Comparison of ENCODE assay signal across 8 mouse cellular contexts in the genomic region with DNA sequence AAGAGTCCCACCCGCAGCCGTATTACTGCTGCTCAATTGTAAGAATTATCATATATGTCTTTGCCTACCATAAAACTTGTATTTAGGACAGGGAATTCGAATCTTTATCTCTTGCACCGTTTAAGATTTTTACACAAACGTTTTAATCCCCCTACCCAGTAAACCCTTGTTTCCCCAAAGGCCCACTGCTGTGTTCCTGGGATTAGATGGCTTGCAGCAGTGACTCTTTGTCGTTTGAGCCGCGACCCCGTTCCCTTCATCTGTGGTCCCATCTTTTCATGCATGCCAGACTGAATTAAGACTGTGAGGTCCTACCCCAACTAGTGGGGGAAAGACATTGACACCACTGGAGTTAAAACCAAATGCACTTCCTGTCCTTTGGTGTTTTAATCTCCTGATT. TPM values are rescaled to one million over a fixed set of nuclear protein-coding genes. Genes with fewer than 3 reads are reported as not detected.
DNase-seq lines count a peak whose midpoint lies in the region; ATAC-seq lines count a peak whose summit lies in the region.

No protein-coding gene starts in this region.

- 2% methylated on average over 9 of the region's 9 CpGs for WGBS in lung, embryonic 16.5 days
- whole genome bisulfite sequencing in forebrain, embryonic 10.5 days, result under 1% methylated on average over 9 of the region's 9 CpGs
- 2% methylated on average over 9 of the region's 9 CpGs for WGBS in limb, embryonic 13.5 days

- peak overlapping the region; percentile 82 for H3K4me2 ChIP-seq in lung, embryonic 16.5 days (ENCODE audit: low read depth, low read length)
- peak overlapping the region; percentile 71 for H3K4me2 ChIP-seq in limb, embryonic 13.5 days (replicated peaks)

- peaks cover 20% of the 10 kb centered on the region for H3K36me3 ChIP-seq in lung, embryonic 16.5 days (ENCODE audit: control insufficient read depth, insufficient read depth, low read length)
- peaks cover 32% of the 10 kb centered on the region for H3K36me3 ChIP-seq in forebrain, embryonic 10.5 days (replicated peaks)
- peaks cover 32% of the 10 kb centered on the region for H3K36me3 ChIP-seq in limb, embryonic 13.5 days

- peaks cover 18% of the 10 kb centered on the region for H3K4me1 ChIP-seq in lung, embryonic 16.5 days (replicated peaks; ENCODE audit: control insufficient read depth, insufficient read depth, low read length)
- peaks cover 40% of the 10 kb centered on the region for H3K4me1 ChIP-seq in forebrain, embryonic 10.5 days
- H3K4me1 ChIP-seq in limb, embryonic 13.5 days, result peaks cover 30% of the 10 kb centered on the region

- H3K9me3 ChIP-seq in lung, embryonic 16.5 days (ENCODE audit: control insufficient read depth, low read length), result no peaks in the 10 kb centered on the region
- no peaks in the 10 kb centered on the region for H3K9me3 ChIP-seq in forebrain, embryonic 10.5 days
- H3K9me3 ChIP-seq in limb, embryonic 13.5 days, result no peaks in the 10 kb centered on the region

- ATAC-seq in lung, embryonic 16.5 days (ENCODE audit: low read depth), result no peak
- no peak for ATAC-seq in limb, embryonic 13.5 days (ENCODE audit: low FRiP score, low read depth)
- ATAC-seq in inflammation-experienced regulatory T-cells, adult 6 months, result no peak

- DNase-seq in lung, adult 18-20 months, result no peak
- DNase-seq in forebrain, embryonic 10.5 days (ENCODE audit: extremely low spot score, low spot score), result peak; percentile 36
- DNase-seq in retina, postnatal 1 day, result peak; percentile 32
- no peak for DNase-seq in layer of hippocampus, adult 11-12 months (ENCODE audit: low spot score)
- DNase-seq in right cerebral cortex, postnatal 36 days (ENCODE audit: low spot score in 2 of 2), result no peak

- H3K27me3 ChIP-seq in lung, embryonic 16.5 days (ENCODE audit: control insufficient read depth, insufficient read depth, low read depth, low read length), result no peaks in the 10 kb centered on the region
- no peaks in the 10 kb centered on the region for H3K27me3 ChIP-seq in forebrain, embryonic 10.5 days (ENCODE audit: poor library complexity, severe bottlenecking)
- no peaks in the 10 kb centered on the region for H3K27me3 ChIP-seq in limb, embryonic 13.5 days

- peak overlapping the region; percentile 93 for H3K4me3 ChIP-seq in lung, embryonic 16.5 days (ENCODE audit: low read length)
- peak overlapping the region; percentile 96 for H3K4me3 ChIP-seq in forebrain, embryonic 10.5 days
- H3K4me3 ChIP-seq in limb, embryonic 13.5 days, result peak overlapping the region; percentile 97

- H3K27ac ChIP-seq in lung, embryonic 16.5 days (ENCODE audit: low read length), result peak overlapping the region; percentile 96
- H3K27ac ChIP-seq in forebrain, embryonic 10.5 days, result peak overlapping the region; percentile 99
- peak overlapping the region; percentile 94 for H3K27ac ChIP-seq in limb, embryonic 13.5 days

- H3K9ac ChIP-seq in lung, embryonic 16.5 days (ENCODE audit: low read length), result peak overlapping the region; percentile 98
- peak overlapping the region; percentile 73 for H3K9ac ChIP-seq in limb, embryonic 13.5 days

RNA-seq across cellular contexts. Expression of a gene that starts 0.9 kb away (rescaled TPM):
- polyA plus RNA-seq in lung, embryonic 16.5 days (2015; fragmentation: Nextera tagmentation; extraction: Ambion mirVana), result 506 and 671 TPM in 2 replicates
- polyA plus RNA-seq in forebrain, embryonic 10.5 days (2016; fragmentation: Nextera tagmentation; extraction: Ambion mirVana), result 851 and 879 TPM in 2 replicates
- 756 and 813 TPM in 2 replicates for polyA plus RNA-seq in limb, embryonic 13.5 days (2015; fragmentation: Nextera tagmentation; extraction: Ambion mirVana)
- 10 to 100 TPM; 57.3 to 89.3 (median 57.4) TPM for polyA plus RNA-seq in inflammation-experienced regulatory T-cells, adult 6 months (2017; shearing (Covaris generic))

RNA-seq across cellular contexts. Expression of a gene that starts 16.7 kb away (rescaled TPM):
- 42.0 and 42.2 TPM in 2 replicates for polyA plus RNA-seq in lung, embryonic 16.5 days (2015; fragmentation: Nextera tagmentation; extraction: Ambion mirVana)
- polyA plus RNA-seq in forebrain, embryonic 10.5 days (2016; fragmentation: Nextera tagmentation; extraction: Ambion mirVana), result 127 and 128 TPM in 2 replicates
- 64.3 and 65.8 TPM in 2 replicates for polyA plus RNA-seq in limb, embryonic 13.5 days (2015; fragmentation: Nextera tagmentation; extraction: Ambion mirVana)
- 10 to 100 TPM; 11.3 to 23.6 (median 18.2) TPM for polyA plus RNA-seq in inflammation-experienced regulatory T-cells, adult 6 months (2017; shearing (Covaris generic))

RNA-seq across cellular contexts. Expression of a gene that starts 46.1 kb away (rescaled TPM):
- polyA plus RNA-seq in lung, embryonic 16.5 days (2015; fragmentation: Nextera tagmentation; extraction: Ambion mirVana), result 69.7 and 70.3 TPM in 2 replicates
- polyA plus RNA-seq in forebrain, embryonic 10.5 days (2016; fragmentation: Nextera tagmentation; extraction: Ambion mirVana), result 138 and 143 TPM in 2 replicates
- 109 TPM in 2 replicates for polyA plus RNA-seq in limb, embryonic 13.5 days (2015; fragmentation: Nextera tagmentation; extraction: Ambion mirVana)
- 10 to 100 TPM; 26.9 to 55.5 (median 47.3) TPM for polyA plus RNA-seq in inflammation-experienced regulatory T-cells, adult 6 months (2017; shearing (Covaris generic))

Comparison
In these comparisons a context has a peak if more than half of its experiments do, and no peak if none do; other contexts are left out.
1. DNase-seq: peak in forebrain, embryonic 10.5 days (single experiment) and retina, postnatal 1 day (single experiment); none in lung, adult 18-20 months (0 of 2), layer of hippocampus, adult 11-12 months (single experiment) and right cerebral cortex, postnatal 36 days (0 of 2).
2. Peak in every context shown above with its lines, with median percentiles within 50 percentile points of each other: H3K27ac ChIP-seq and H3K4me3 ChIP-seq.